Mouse (Mus musculus): ENCODE data around the gene Sdc3.

Sdc3 gene

GRCm38 (mm10) chr4:130793180-130793501 is 804 bp downstream of the Sdc3 start:
- DNase-seq (ENCODE audit: low read depth, low spot score) = no peak

GRCm38 (mm10) chr4:130794771-130795170 is 2.4 kb downstream of the Sdc3 start:
- DNase-seq (ENCODE audit: low read depth, low spot score) = no peak

GRCm38 (mm10) chr4:130795970-130796369 is 3.6 kb downstream of the Sdc3 start:
- no peak for DNase-seq (ENCODE audit: low read depth, low spot score)

GRCm38 (mm10) chr4:130797201-130798051 is 5.1 kb downstream of the Sdc3 start:
- no peak for DNase-seq (ENCODE audit: low read depth, low spot score)

GRCm38 (mm10) chr4:130798416-130798815 is 6.1 kb downstream of the Sdc3 start:
- DNase-seq (ENCODE audit: low read depth, low spot score) = no peak

- DNase-seq (ENCODE audit: low read depth, low spot score) = no peak
Measured at GRCm38 (mm10) chr4:130799118-130799517, 6.8 kb downstream of the Sdc3 start.

GRCm38 (mm10) chr4:130799582-130799981 is 7.2 kb downstream of the Sdc3 start:
- DNase-seq (ENCODE audit: low read depth, low spot score) = no peak

- no peak for DNase-seq (ENCODE audit: low read depth, low spot score)
Measured at GRCm38 (mm10) chr4:130800147-130800546, 7.8 kb downstream of the Sdc3 start.

GRCm38 (mm10) chr4:130801198-130801597 is 8.9 kb downstream of the Sdc3 start:
- no peak for DNase-seq (ENCODE audit: low read depth, low spot score)

- DNase-seq (ENCODE audit: low read depth, low spot score) = peak; percentile 41
Measured at GRCm38 (mm10) chr4:130801624-130802329, 9.4 kb downstream of the Sdc3 start.

GRCm38 (mm10) chr4:130803591-130803990 is 11.3 kb downstream of the Sdc3 start:
- no peak for DNase-seq (ENCODE audit: low read depth, low spot score)

GRCm38 (mm10) chr4:130804292-130804691 is 12.0 kb downstream of the Sdc3 start:
- no peak for DNase-seq (ENCODE audit: low read depth, low spot score)

- DNase-seq (ENCODE audit: low read depth, low spot score) = no peak
Measured at GRCm38 (mm10) chr4:130804771-130805361, 12.5 kb downstream of the Sdc3 start.

GRCm38 (mm10) chr4:130805746-130806145 is 13.4 kb downstream of the Sdc3 start:
- peak; percentile 27 for DNase-seq (ENCODE audit: low read depth, low spot score)

GRCm38 (mm10) chr4:130806746-130807145 is 14.4 kb downstream of the Sdc3 start:
- DNase-seq (ENCODE audit: low read depth, low spot score) = no peak

GRCm38 (mm10) chr4:130809784-130810183 is 17.4 kb downstream of the Sdc3 start:
- DNase-seq (ENCODE audit: low read depth, low spot score) = no peak

- DNase-seq (ENCODE audit: low read depth, low spot score) = no peak
Measured at GRCm38 (mm10) chr4:130810845-130811244, 18.5 kb downstream of the Sdc3 start.

- DNase-seq (ENCODE audit: low read depth, low spot score) = no peak
Measured at GRCm38 (mm10) chr4:130811385-130811784, 19.0 kb downstream of the Sdc3 start.

GRCm38 (mm10) chr4:130813958-130814357 is 21.6 kb downstream of the Sdc3 start:
- DNase-seq (ENCODE audit: low read depth, low spot score) = no peak

- no peak for DNase-seq (ENCODE audit: low read depth, low spot score)
Measured at GRCm38 (mm10) chr4:130814742-130815330, 22.5 kb downstream of the Sdc3 start.

- DNase-seq (ENCODE audit: low read depth, low spot score) = no peak
Measured at GRCm38 (mm10) chr4:130815860-130816259, 23.5 kb downstream of the Sdc3 start.

- DNase-seq (ENCODE audit: low read depth, low spot score) = no peak
Measured at GRCm38 (mm10) chr4:130819806-130820205, 27.5 kb downstream of the Sdc3 start.
